Mouse (Mus musculus) frontal cortex, adult (tissue): ENCODE results near the gene Marcksl1.
"Not testable (repeated sequence)": the region's sequence is repeated elsewhere in the genome, so short reads cannot be mapped to it uniquely, and the experiment has no call there.

ENCODE experiments used
- ATAC-seq: cut with Nextera tagmentation; 2 replicates; pipeline ENCODE4 v1.9.2; 2017; ENCODE audit warnings: mild to moderate bottlenecking, moderate library complexity, mixed read lengths; ENCODE audit not compliant: low TSS enrichment

Marcksl1 gene

GRCm38 (mm10) chr4:129509650-129510049, 3.7 kb upstream of the Marcksl1 start:
- no peak for ATAC-seq

- ATAC-seq, result no peak
These were observed 2.5 kb upstream of the Marcksl1 start for GRCm38 (mm10) chr4:129510723-129511412.

- ATAC-seq, result no peak
These were observed 1.8 kb upstream of the Marcksl1 start for GRCm38 (mm10) chr4:129511413-129512096.

DNA sequence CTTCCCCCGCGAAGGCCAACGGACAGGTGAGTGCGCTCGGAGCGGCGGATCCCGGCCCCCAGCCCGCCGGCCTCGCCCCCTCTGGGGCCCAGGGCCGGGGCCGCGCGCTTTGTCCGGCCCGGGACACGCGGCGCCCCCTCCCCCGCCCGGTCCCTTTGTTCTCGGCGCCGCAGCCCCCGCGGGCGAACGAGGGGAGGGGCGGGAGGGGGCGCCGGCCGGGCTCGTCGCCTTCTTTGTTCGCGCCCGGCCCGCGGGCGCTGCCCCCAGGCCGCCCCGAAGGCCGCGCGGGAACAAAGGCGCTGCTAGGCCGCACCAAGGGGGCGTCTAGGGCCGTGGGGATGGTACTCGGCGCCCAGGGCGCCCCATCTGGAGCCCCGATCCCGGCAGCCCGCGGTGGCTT, 510 bp downstream of the Marcksl1 start:
- ATAC-seq, result no peak

GRCm38 (mm10) chr4:129514300-129514898, 1.0 kb downstream of the Marcksl1 start:
- ATAC-seq, result no peak

- no peak for ATAC-seq
These were observed 3.5 kb downstream of the Marcksl1 start for GRCm38 (mm10) chr4:129516925-129517324.

GRCm38 (mm10) chr4:129518519-129518918, 5.1 kb downstream of the Marcksl1 start:
- ATAC-seq, result no peak

DNA sequence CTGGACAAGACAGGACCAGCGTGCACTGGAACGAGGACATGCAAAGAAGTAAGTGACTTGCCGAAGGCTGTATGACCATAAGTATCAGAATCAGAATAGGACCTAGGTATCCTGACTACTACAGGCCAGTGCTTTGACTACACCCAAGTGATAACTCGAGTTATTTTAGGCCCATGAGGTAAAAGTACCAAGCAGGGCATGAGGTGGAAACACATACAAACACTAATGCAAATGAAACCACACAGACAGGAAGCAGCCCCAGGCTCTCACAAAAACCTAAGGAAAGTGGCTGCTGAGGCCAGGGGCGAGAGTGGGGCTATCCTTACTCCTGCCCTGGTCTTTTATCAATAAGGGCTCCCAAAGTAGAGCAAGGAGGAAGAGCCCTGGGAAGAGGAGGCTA, 12.0 kb downstream of the Marcksl1 start:
- no peak for ATAC-seq

- no peak for ATAC-seq
These were observed 12.5 kb downstream of the Marcksl1 start for GRCm38 (mm10) chr4:129525889-129526288.

- not testable (repeated sequence) for ATAC-seq
These were observed 15.5 kb downstream of the Marcksl1 start for GRCm38 (mm10) chr4:129528901-129529300.

GRCm38 (mm10) chr4:129540012-129540411, 26.6 kb downstream of the Marcksl1 start:
- no peak for ATAC-seq

- ATAC-seq, result peak; percentile 11; the same call in 1 of the 2 replicates
These were observed 28.6 kb downstream of the Marcksl1 start for GRCm38 (mm10) chr4:129541868-129542591.

GRCm38 (mm10) chr4:129542592-129543141, 29.3 kb downstream of the Marcksl1 start, which contains the start of gene Hdac1:
Gene Hdac1 (minus strand): TSS chr4:129542713.
- peak; percentile 96 for ATAC-seq

DNA sequence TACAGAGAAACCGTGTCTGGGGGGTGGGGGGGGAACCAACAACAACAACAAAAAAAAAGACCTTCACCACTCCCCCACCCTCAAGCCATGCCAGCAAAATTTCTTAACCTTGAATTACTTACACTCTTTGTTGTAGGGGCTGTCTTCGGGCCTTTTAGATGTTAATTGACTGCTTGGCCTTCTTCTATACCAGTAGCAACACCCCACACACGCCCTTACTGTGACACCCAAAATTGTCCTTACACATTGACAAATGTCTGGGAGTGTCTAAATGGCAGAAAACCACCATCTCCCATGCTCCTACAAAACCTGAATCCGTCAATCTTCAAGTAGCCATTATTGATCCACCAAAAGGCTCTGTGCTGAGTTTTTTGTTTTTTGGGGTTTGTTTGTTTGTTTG, 30.7 kb downstream of the Marcksl1 start:
- ATAC-seq, result no peak

DNA sequence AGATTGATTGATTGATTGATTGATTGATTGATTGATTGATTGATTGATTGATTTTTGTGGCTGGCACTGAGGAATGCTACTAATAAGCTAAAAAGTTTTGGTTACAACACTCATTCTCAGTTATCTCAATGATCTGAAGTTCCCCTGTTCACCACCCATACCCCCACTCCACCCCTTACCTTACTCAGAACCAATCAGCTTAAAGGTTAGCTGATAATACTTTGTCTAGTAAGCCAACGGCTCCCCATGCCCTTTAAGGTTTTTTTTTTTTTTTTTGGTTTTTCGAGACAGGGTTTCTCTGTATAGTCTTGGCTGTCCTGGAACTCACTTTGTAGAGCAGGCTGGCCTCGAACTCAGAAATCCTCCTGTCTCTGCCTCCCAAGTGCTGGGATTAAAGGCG, 34.2 kb downstream of the Marcksl1 start:
- not testable (repeated sequence) for ATAC-seq

GRCm38 (mm10) chr4:129549306-129549705, 35.9 kb downstream of the Marcksl1 start:
- ATAC-seq, result no peak

DNA sequence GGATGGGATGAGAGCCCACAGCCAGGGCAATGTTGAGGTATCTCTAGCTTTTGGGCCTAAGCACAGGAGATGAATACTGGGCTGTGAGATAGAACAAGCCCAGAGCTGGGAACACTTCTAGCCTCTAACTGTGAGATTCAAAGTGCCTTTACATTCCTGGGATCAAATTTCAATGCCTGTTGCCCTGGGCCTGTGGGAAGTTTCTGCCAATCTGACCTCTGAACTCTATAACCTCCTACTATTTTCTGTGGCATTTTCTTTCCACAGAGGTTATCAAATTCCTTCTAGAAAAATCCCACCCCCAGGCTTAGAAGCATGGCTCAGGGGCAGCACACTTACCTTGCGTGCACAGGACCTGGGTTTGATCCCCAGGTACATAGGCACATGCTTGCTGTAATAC, 36.9 kb downstream of the Marcksl1 start:
- no peak for ATAC-seq

GRCm38 (mm10) chr4:129554512-129554911, 41.1 kb downstream of the Marcksl1 start:
- not testable (repeated sequence) for ATAC-seq

DNA sequence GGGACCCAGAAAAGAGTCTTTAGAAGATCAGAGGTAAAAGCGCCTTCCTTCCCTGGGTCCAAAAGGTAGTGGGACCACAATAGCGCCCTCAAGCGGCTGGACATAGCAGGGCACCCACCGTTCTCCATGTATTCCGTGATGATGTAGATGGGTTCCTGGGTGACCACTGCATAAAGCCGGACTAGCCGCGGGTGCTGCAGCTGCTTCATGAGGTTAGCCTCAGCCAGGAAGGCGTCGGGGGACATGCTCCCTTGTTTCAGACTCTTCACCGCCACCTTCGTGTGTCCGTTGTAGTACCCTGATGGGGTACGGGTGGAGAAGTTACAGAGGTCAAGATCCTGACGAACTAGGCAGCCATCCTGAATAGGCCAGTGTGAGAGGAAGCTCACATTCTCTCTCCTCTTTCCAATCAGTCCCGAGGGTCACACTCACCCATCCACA, 42.1 kb downstream of the Marcksl1 start:
- ATAC-seq, result no peak; the same call in 1 of the 2 replicates

- peak; percentile 16; the same call in 1 of the 2 replicates for ATAC-seq
These were observed 42.6 kb downstream of the Marcksl1 start for GRCm38 (mm10) chr4:129555862-129556531.
